Mouse (Mus musculus) embryo, embryonic 11 days (tissue): ENCODE data around the gene Srcin1.

Experiments used
- DNase-seq: peaks from one replicate; pipeline ENCODE4 v3.0.0-alpha.2; 2015

Srcin1 gene

DNA sequence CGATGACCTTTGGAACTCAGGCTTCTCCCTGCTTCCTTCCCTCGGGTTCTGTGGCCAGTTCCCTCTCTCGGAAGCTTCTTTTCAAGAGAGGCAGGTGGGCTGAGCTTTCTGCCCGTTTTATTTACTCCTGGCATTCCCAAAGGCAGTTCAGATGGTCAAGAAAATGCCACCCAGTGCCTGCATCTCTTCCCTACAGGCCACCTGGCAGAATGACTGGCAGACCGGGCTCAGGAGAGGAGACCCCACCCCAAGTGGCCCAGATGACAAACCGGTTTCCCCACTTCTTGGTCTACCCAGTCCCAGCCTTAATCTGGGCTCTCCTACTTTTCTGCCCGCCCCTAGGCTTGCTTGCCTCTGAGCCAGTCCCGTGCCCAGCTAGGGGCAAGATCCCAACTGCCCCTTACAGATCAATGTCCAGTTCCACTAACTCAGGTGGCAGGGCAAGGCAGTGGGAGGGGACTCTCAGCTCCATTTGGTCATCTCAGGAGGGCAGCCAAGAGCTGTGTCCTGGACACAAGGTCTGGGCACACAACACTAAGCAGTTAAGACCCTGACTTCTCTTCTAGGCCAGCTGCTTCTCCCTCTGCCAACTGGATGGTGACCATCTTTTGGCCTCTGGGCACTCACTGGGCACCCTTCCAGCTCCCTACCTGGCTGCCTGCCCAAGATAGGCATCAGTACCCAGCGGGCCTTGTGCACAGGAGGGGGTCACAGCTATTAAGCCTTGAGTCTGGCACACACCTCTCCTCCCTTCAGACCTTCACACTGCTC is at the start of gene Srcin1:
Gene Srcin1 (minus strand): TSS at position 51 of the 771 bp plus-strand sequence.
- DNase-seq = peak; percentile 1

DNA sequence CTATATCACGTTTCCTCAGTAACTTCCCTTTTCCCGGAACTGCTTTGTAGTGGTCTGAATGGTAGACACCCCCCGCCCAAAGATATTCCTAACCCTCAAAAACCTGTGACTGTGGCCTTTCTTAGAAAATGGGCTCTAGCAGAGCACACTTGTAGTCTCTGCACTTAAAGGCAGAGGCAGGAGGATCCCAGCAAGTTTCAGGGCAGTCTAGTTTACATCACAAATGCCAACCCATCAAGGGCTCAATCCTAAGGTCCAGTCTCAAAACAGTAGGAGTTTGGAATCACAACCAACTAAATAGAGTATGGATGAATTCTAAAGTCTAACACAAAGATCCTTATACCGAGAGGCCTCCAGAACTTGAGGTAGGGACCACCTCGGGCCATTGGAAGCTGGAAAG is 49.6 kb upstream of the Srcin1 start:
- DNase-seq = no peak

DNA sequence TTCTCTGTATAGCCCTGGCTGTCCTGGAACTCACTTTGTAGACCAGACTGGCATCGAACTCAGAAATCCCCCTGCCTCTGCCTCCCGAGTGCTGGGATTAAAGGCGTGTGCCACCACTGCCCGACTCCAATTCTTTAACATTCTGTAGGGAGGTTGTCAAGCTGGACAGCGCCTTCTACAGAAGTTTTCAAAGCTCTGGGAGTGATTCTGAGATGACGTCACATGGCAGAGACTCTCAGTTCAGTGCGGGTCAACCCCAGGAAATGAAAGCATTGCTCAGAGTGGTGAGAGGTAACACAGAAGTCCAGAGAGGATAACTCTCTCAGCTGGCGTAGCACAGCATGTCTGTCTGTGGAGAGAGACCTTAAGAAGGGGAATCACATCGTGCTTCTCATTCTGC is 47.2 kb upstream of the Srcin1 start:
- no peak for DNase-seq

DNA sequence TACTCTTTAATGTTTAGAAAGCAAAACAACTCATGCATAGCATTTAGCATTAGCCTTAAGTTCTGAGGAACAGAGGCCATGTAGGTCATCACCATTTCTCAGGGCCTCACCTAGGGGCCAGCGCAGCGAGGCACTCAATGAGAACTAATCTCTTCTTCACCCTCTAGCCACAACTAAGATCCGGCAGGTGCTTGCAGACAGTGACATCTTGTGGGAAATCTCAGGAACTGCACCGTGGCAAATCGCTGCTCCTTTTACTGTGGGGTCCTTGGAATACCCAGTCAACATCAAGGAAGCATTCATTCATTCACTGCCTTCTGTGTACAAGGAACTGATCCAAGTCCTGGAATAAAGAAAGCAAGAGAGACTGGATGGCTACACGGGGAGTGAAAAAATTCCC is 46.5 kb upstream of the Srcin1 start:
- peak; percentile 82 for DNase-seq

DNA sequence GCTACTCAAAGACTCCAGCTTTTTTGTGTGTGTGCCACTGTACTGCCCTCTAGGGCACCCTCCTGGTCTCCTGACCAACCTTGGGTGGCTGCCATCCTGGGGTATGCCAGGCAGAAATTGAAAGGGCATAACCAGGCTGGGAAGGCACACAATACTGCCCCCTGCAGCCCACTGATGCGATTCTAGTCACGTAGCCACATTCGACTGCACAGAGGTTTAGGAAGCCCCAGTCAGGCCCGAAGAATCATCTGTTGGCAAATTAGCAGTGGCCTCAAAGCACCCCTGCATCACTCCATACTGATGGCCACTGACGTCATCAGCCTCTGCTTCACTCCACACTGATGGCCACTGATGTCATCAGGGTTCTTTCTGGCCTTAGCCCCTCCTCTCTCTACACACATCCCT is 43.4 kb upstream of the Srcin1 start:
- peak; percentile 42 for DNase-seq

DNA sequence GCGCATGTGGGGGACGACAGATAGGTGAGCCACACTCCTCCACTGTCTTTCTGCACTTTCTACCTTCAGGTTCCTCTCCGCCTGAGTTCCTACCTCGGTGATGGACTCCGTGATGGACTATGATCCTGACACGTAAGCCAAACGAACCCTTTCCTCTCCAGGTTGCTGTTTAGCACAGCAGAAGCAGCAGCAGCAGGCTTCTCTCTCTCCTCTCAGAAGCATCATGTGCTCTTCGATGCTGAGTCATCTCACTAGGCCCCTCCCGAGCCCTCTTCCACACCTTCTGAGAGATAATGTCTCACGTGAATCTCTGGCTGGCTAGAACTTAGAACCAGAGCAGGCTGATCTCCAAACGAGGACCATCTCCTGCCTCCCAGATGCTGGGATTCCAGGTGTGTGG is 42.4 kb upstream of the Srcin1 start:
- no peak for DNase-seq

DNA sequence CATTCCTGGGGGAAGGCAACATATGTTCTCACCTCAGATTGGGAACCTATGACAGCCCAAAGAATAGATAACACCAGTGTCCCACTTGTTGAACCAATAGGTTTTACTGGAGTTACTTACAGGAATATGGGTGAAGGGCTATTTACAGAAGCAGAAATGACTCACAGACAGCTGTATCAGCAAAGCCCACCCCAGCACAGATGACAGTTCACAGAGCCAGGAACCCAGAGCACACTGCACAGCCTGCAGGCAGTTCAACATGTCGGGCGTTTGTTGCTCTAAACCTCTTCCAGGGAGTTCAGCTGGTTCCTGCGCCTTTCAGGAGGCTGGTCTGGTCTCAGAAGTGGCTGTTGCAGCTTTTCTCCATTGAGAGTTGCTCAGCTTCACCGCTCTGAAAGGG is 39.3 kb upstream of the Srcin1 start:
- no peak for DNase-seq

DNA sequence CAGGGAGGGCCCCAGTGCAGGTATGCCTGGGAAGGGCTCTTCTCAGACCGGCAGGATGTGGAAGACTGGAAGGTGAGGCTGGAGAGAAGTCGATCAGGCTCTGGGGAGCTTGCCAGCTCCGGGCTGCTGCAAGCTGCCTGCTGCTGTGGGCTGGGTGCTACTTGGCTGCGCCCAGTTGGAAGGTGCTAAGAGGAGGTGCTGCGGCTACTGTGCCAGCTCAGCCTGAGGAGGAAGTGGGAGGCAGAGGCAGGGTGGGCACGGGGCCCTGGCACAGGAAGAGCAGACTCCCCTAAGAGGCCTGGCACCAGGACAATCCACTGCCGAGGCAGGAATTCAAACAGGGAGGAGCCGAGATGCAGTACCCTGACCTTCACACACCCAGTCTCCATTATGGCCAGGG is 35.1 kb upstream of the Srcin1 start:
- DNase-seq = no peak

DNA sequence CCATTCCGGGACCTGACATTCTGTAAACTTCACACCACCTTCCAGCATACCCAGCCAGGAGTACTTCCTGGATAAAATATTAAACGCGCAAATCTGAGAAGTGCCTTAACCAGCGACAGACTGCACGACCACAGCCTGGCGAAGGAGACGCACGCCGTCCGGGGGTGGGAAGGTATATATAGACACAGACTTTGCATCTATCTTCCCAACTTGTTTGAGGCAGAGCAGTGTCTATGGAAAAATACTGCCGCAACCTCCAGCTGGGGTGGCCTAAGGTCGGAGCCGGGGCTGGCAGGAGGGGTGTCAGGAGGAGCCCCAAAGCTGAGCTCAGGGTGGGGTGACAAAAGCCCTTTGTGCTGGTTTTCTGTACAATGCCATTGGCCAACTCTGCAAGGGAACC is 33.8 kb upstream of the Srcin1 start:
- DNase-seq = no peak

DNA sequence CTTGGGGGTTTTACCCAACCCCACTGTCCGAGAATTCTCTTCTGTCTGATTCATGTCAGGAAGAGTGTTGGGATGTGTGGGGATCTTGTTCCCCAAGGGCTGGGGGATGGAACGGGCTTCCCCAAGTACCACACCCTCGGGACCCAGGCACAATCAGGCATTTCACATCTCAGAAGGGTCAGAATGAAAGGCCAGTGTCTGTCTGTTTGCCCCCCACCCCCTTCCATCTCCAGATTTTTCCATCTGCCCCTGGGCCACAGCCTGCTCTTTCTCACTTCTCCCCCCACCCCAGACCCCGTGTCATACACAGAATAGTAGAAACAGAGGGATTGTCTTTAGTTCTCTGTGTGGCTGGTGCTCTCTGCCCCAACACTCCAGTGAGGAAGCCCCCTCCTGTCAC is 32.9 kb upstream of the Srcin1 start:
- DNase-seq = no peak

DNA sequence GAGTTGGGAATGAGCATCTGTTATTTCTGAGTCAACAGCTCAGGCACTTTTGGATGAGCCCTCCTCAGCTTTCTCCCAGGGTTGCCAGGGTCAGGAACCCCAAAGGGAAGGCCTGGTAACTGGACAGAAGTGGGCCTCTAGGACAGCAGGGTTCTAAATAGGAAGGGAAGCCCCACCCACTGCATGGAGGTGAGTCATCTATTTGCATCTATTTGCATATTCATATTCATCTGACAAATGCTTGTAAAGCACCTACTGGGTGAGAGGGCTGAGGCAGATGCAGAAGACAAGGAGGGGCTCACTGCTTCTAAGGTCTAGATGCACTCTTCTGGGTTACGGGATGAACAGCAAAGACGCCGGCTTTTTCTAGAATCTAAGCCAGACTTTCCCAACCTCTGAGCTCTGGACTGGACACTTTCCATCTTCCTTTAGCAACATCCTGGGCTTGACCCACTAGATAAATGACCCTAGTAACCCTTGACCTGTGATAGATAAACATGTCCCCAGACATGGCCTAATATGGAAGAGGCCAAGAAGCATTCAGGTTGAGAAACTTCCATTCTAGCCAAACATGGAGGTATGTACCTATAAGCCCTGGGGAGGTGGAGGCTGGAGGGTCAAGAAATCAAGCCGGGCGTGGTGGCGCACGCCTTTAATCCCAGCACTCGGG is 31.2 kb upstream of the Srcin1 start:
- no peak for DNase-seq

DNA sequence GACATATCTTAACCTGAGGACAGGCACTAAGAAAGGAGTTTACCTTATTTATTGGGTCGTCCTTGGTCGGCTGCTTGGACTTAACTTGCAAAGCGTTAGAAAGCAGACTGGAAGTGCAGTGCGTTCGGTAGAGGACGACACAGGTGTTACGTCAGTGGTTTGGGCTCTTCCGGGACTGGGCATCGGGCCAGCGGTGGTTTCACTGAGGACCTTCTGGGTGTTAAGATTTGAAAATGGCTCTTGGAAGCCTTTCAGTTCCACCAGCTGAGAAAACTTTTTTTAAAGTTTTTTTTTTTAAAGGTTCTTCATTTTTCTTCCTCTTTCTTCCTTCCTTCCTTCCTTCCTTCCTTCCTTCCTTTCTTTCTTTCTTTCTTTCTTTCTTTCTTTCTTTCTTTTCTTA is 27.9 kb upstream of the Srcin1 start:
- no peak for DNase-seq

DNA sequence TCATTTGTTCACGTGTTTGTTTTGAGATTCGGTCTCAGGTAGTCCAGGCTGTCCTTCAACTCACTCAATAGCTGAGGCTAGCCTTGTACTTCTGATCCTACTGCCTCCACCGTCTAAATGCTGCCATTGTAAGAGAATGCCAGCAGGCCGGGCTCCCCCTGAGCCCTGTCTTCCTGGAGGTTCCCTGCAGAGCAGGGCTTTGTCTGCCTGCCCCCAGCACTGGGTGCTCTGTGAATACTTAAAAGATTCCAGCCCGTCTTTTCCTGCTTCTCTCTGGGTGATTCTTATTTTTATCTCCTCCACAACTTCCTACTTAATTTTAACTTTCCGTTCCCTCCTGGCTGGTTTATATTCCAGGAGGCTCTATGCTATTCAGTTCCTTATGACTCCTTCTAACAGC is 26.2 kb upstream of the Srcin1 start:
- no peak for DNase-seq

DNA sequence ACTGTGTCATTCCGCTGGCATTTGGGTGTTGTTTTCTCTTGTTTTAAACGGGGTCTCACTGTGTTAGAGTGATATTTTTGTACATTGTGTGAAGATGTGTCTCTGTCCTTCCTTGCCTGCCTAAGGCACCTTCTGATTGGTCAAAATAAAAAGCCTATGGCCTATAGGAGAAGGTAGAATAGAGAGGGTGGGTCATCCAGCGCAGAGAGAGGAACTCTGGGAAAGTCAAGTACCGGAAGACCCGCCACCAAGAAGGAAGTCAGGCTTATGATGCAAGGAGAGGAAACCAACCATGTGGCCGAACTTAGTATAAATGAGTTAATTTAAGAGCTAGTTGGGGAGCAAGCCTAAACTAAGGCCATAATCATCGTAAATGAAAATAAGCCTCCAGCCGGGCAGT is 23.1 kb upstream of the Srcin1 start:
- DNase-seq = no peak

DNA sequence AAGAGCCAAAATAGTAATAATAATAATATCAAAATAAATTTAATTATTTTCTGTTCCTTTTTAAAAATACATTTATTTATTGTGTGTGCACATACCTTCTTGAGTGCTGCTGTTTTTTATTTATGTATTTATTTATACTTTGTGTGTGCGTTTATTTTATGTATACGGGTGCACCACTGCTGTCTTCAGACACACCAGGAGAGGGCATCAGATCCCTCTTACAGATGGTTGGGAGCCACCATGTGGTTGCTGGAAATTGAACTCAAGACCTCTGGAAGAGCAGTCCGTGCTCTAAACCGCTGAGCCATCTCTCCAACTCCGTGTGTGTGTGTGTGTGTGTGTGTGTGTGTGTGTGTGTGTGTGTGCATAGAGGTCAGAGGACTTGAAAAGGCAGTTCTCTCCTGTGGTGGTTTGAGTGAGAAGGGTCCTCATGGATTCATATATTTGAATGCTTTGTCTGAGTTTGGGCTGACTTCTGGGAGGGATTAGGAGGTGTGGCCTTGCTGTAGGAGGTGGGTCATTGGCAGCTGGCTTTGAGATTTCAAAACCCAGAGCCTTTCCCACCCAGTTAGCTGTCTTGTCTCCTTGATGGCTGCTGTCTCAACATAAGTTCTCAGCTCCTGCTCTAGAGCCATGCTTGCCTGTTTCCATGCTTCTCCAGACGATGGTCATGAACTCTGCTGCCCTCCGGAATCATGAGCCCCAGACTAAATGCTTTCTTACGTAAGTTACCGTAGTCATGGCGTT is 22.1 kb upstream of the Srcin1 start:
- no peak for DNase-seq

DNA sequence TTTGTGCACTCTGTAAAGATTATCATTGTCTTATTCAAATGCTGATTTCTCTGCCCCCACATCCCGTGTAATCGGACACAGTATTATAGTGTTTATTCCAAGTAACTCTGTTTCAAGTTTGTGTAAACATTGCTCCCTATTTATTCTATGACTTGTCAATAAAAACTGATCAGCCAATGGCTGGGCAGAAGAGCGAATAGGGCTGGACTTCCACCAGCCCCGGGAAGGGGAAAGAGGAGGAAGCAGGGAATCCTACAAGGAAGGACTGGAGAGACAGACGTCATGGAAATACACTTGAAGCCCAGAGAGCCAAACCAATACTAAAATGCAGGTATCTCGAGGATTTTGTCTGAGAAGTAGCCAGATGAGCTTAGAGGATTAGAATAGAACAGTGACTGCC is 18.1 kb upstream of the Srcin1 start:
- no peak for DNase-seq

DNA sequence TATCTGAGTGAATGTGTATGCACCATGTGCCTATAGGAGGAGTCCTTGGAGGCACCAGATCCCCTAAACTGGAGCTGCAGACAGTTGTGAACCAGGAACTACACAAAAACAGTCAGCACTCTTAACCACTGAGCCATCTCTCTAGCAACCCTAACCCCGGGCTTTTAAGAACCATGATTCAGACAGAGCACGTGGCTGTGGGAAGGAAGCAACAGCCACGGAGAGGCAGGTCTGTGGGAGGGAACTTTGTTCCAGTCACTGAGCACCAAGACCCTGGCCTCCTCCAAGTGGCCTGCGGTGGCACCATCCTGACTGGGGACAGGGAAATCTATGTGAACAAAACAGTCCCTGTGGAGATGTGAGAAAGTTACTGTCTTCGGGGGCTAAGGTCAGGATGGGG is 15.9 kb upstream of the Srcin1 start:
- no peak for DNase-seq

DNA sequence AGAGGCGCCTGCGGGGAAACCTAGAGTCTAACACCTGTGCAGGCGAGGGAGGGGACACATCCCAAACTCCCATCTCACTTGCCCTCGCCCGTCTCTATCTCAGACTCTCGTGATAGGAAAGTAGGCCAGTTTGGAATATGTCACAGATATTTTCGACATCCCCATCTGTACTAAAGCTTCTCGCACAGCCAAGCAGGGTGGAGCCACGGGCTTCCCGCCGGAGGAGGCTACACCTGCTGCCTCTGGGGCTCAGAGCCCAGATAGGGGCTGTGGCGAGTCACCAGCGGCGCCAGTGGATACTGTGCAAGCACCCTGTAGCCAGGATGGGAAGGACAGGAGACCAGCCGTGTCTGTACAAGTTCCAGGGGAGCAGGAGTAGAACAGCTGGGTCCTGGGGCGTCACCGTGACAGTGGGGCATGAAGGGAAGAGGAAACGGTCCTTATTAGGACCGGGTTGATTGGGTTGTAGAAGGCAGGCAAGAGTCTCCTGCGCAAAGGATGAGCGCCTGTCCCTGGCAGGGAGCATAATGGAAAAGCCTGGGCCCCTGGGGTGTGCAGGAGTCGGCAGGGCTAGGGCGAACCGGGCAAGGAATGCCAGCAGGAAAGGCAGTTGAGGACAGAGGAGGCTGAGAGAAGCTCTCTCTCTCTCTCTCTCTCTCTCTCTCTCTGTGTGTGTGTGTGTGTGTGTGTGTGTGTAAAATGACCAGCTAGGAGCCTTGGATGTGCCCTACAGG is 14.4 kb upstream of the Srcin1 start:
- no peak for DNase-seq

DNA sequence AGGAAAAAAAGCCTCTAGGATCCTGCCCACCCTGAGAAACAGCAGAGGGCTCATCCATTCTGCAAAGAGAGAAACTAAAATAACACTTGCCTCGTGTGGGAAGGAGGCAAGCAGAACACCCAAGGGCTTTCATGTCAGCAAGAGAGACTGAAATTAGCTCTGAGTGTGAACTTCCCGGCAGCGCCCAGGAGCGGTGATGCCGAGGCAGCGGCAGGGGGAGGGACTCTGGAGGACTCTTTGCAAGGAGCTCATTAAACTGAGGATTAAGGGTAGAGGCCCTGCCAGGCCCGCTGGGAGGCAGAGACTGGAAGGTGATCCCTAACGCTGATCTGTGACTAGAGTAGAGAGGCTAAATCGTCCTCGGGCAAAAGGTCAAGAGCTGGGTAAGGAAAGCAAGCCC is 13.2 kb upstream of the Srcin1 start:
- peak; percentile 61 for DNase-seq

DNA sequence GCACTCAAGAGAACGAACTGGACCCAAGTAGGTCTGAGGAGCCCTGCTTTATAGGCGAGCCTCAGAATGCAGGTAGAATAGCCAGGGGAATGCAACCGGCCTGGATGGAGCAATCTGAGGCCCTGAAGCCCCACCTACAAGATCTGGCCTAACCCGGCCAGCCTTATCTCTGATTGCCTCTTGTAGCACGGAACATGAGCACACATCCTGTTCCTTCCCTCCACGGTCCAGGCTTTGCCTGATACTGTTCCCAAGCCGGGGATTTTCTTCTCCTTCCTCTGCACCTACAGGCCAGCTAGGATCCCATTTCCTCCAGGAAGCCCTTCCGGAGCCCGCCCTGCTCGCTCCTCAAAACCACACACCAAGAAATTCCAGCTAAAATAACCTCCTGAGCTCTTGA is 9.9 kb upstream of the Srcin1 start:
- no peak for DNase-seq

DNA sequence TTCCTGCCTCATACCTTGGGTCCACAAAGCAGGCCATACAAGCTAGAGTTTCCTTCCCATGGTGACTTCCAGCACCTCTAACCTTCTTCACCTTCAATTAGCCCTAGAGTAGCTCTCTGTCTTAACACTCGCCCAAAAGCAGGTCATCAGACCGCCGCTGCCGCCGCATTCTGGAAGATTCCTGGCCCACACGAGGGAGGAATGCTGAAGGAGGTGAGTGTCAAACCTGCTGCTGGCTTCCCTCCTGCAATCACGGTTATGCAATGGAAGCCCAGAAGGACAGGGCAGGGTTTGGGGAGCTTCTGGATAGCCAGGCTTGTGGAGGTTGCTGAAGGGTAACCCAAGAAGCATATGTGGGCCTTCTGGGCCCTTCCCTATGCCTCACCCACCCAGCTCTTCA is 8.5 kb upstream of the Srcin1 start:
- no peak for DNase-seq

DNA sequence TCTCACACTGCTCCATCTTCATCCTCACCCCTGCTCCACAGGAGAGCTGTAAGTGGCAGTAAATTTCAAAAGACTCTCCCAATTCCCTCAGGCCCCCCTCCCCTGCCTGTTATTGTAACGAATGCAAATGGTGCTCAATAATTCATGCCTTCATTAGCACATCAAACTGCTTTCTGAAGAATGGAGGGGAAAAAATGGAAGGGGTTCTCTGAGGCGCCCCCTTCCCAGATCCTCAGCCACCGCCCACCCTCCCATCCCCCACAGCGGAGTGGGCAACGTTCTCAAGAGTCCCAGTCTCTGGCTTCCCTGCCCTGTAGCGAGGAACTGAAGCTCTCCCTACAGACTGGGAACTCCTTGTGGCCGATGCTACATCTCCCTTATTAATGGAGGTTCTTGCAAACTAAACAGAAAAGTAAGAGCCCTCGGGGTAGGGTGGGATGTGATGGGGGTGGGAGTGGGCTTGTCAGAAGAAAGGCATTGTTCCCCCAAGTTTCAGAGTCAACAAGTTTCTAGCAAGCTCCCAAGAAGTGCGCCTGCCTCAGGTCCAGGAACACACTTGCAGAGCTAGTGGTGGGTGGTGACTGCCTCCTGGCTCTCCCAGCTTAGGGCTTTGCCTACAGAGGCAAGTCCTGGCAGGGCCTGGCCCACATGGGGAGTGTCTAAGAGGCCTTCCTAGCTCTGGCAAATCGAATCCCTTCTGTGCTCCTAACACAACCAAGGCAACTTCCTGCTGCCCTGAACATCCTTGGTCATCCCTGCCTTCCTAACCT is 3.3 kb upstream of the Srcin1 start:
- DNase-seq = peak; percentile 37

DNA sequence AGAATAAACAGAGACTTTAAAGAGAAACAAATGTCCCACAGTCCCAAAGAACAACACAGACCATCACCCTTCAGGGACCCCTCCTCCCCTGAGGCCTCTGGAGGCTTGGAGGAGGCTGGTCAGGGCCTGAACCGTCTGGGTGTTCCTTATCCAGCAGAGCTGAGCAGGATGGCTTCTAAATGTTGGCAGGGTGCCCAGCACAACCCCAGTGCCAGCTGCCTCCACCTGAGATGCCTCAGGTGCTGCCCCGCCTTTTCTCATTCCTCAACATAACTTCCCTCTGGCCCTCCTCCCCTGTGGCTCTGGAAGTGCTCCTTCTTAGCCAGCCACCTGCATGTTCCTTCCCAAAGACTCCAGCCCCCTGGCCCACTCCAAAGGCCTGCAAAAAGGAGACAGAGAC is 2.3 kb upstream of the Srcin1 start:
- peak; percentile 0 for DNase-seq
